Mouse (Mus musculus): Measurements from ENCODE around the gene Prps1l3. TPM values are rescaled to one million over a fixed set of nuclear protein-coding genes. Genes with fewer than 3 reads are reported as not detected.

Prps1l3 gene
- total RNA-seq, 2 experiments from 2014 or later, result 17.6 to 19.1 TPM

GRCm38 (mm10) chr12:57233386-57233785 is 3.2 kb downstream of the Prps1l3 start:
- DNase-seq (ENCODE audit: low spot score in 2 of 2), result no peak

- no peak for DNase-seq (ENCODE audit: low spot score in 2 of 2)
These were observed 13.7 kb downstream of the Prps1l3 start for GRCm38 (mm10) chr12:57243671-57244495.

GRCm38 (mm10) chr12:57258572-57258971 is 28.4 kb downstream of the Prps1l3 start:
- DNase-seq (ENCODE audit: low spot score in 2 of 2), result no peak

DNA sequence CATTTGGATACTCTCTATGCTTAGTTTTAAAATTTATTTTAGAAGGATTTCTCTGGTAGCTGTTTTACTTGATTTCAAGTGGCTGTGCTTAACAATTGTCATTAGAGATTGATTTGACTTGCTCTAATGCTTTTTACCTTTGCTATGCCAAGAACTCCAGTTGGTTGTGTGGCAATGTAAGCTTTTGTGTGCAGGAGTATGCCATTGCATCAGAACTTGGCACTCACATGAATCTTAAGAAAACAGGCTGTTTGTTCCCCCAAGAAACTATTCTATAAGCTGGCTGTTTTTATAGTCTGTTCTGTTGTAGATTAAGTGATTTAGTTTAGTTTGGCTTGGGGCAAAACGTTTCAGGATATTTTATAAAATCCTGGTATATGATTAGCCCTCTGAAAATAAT is 45.2 kb downstream of the Prps1l3 start:
- no peak for DNase-seq (ENCODE audit: low spot score in 2 of 2)

- DNase-seq (ENCODE audit: low spot score in 2 of 2), result peak in 1 of 2 experiments; percentile 42
These were observed 51.2 kb downstream of the Prps1l3 start for GRCm38 (mm10) chr12:57281155-57282114.

DNA sequence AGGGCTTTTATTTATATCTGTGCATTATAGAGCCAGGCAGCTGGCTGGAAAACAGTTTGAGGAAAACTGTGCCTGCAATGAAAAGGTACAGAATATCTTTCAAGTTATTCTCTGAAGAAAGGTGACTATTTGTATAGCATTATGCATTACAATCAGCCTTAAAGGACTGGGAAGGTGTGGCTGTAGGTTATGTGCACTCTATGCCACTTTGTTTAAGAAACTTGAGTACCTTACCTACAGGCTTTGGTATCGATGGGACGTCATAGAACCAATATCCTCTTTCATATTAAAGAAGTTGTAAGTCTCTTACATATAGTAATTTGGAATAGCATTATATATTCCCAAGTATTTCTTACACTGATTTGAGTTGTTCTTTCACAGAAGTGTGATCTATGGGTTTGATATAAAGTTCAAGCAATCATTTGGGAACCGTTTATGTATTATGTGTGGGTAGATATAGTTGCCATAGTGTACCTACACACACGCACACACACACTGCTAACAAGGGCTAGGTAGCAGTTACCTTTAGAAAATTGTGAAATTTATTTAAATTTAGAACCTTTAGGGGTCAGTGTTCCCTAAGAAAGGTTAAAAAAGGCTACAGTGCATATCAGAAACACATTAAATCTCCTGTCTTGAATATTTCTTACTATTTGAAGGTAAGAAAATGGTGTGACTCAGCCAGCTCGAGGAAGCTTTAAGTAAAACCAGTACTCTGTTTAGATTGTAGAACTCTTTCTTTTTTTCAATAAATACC is 55.3 kb downstream of the Prps1l3 start:
- DNase-seq (ENCODE audit: low spot score in 2 of 2), result no peak

Other genes with a start within 250 kb of the Prps1l3 start
- gene Slc25a21, start 32.9 kb upstream of the Prps1l3 start, total RNA-seq (2021), result under 1 TPM; 0.32 to 0.89 TPM
- 1 to 10 TPM; 6.0 to 7.4 TPM for gene Mipol1, start within 50 bp of the Prps1l3 start, total RNA-seq (2021)